In genomic region chr2:13206367-13206766, GRCm38 (mm10) we compare ENCODE assay signal across 22 mouse cellular contexts.
DNase-seq lines count a peak whose midpoint lies in the region; ATAC-seq and TF ChIP-seq lines count a peak whose summit lies in the region.
"Had no signal": no experiment of that assay in that cellular context is flagged by ENCODE, and none has a peak within 500 bp of the region (broad histone marks: within the 10 kb centered on the region; RNA-seq: fewer than 3 reads in every experiment).

No protein-coding gene starts in this region.

- DNase-seq in ES-CJ7 (ENCODE audit: low read depth, low spot score) (peak; percentile 25), R1 (ENCODE audit: low read depth, low spot score) (peak; percentile 52)
- DNase-seq in lung, embryonic 14.5 days, result peak; percentile 25
- DNase-seq in lung, postnatal 36 days, result peak; percentile 75
- DNase-seq in spleen, postnatal 36 days (ENCODE audit: low spot score in 2 of 2), result no peak
- no peak for DNase-seq in T-cell, adult 2 months (ENCODE audit: low spot score)
- DNase-seq: adrenal gland, postnatal 25 days; cerebellum, adult 11-12 months; cerebellum, postnatal 36 days; gastrocnemius, adult 2 months; heart, adult 18-20 months; heart, postnatal 36 days; left cerebral cortex, postnatal 4 days; liver; retina, postnatal 1 day; right cerebral cortex, postnatal 4 days; thymus, postnatal 36 days had no signal

- ATAC-seq in lung, embryonic 14.5 days (ENCODE audit: insufficient read depth), result peak; percentile 83; the same call in 1 of the 2 replicates
- ATAC-seq in megakaryocyte progenitor cell, adult 5-6 weeks (replicated peaks; ENCODE audit: poor library complexity), result no peak; the same call in 1 of the 2 replicates

- H3K9me3 ChIP-seq in lung, embryonic 14.5 days (ENCODE audit: low read depth, low read length), result no peaks in the 10 kb centered on the region
- H3K9me3 ChIP-seq: embryonic facial prominence, embryonic 10.5 days; heart, embryonic 13.5 days; hindbrain, embryonic 15.5 days had no signal

- no peak overlapping the region for H3K4me3 ChIP-seq in lung, embryonic 14.5 days (ENCODE audit: low read depth, low read length)
- H3K4me3 ChIP-seq: embryonic facial prominence, embryonic 10.5 days; gastrocnemius, adult 2 months; heart, embryonic 13.5 days; hindbrain, embryonic 15.5 days had no signal

- no peaks in the 10 kb centered on the region for H3K36me3 ChIP-seq in lung, embryonic 14.5 days (ENCODE audit: insufficient read depth)
- H3K36me3 ChIP-seq: embryonic facial prominence, embryonic 10.5 days; hindbrain, embryonic 15.5 days had no signal

- WGBS in lung, embryonic 14.5 days, result 37% methylated on average over 8 of the region's 8 CpGs

- H3K27ac ChIP-seq in lung, embryonic 14.5 days (ENCODE audit: low read depth), result no peak overlapping the region
- H3K27ac ChIP-seq: embryonic facial prominence, embryonic 10.5 days; gastrocnemius, adult 2 months; heart, embryonic 13.5 days; hindbrain, embryonic 15.5 days; kidney, postnatal 0 days had no signal

- no peak overlapping the region for H3K9ac ChIP-seq in lung, embryonic 14.5 days
- H3K9ac ChIP-seq: heart, embryonic 13.5 days; hindbrain, embryonic 15.5 days had no signal

- no peak for TF ChIP-seq CTCF in lung, embryonic 14.5 days (IDR thresholded peaks at IDR 0.05; ENCODE audit: low read depth)

- H3K27me3 ChIP-seq in lung, embryonic 14.5 days (ENCODE audit: insufficient read depth, low read length), result no peaks in the 10 kb centered on the region
- H3K27me3 ChIP-seq: heart, embryonic 13.5 days; hindbrain, embryonic 15.5 days had no signal

- no peaks in the 10 kb centered on the region for H3K4me1 ChIP-seq in lung, embryonic 14.5 days (ENCODE audit: insufficient read depth)
- H3K4me1 ChIP-seq: embryonic facial prominence, embryonic 10.5 days; hindbrain, embryonic 15.5 days had no signal

- no peak overlapping the region for H3K4me2 ChIP-seq in lung, embryonic 14.5 days
- H3K4me2 ChIP-seq: heart, embryonic 13.5 days; hindbrain, embryonic 15.5 days had no signal

Comparison
In these comparisons a context has a peak if more than half of its experiments do, and no peak if none do; other contexts are left out.
1. DNase-seq: peak in ES-CJ7 (single experiment), R1 (single experiment), lung, embryonic 14.5 days (single experiment) and lung, postnatal 36 days (single experiment); none in spleen, postnatal 36 days (0 of 2) and T-cell, adult 2 months (single experiment).